Mouse (Mus musculus) stomach, postnatal 0 days (tissue): ENCODE results near the gene Bglap3. TPM values are rescaled to one million over a fixed set of nuclear protein-coding genes. Genes with fewer than 3 reads are reported as not detected.

Experiments used
- ATAC-seq: fragments of 200-750 bp; cut with Nextera tagmentation; 2 replicates; pipeline ENCODE4 v1.8.0; 2017; ENCODE audit not compliant: low FRiP score, low TSS enrichment
- DNase-seq: peaks from one replicate; pipeline ENCODE4 v3.0.0-alpha.2; 2016; ENCODE audit warnings: low spot score
- H3K27ac ChIP-seq: fragments of 300-500 bp; sonication (generic); replicated peaks from 2 replicates; pipeline ENCODE4 v1.5.1; 2014; ENCODE audit warnings: mild to moderate bottlenecking, control low read depth
- H3K27me3 ChIP-seq: fragments of 300-500 bp; sonication (generic); 2 replicates; pipeline ENCODE4 v1.6.1; 2014; ENCODE audit warnings: low read length; ENCODE audit not compliant: control insufficient read depth, insufficient read depth
- H3K36me3 ChIP-seq: fragments of 300-500 bp; sonication (generic); 2 replicates; pipeline ENCODE4 v1.6.1; 2014; ENCODE audit warnings: low read length, mixed read lengths; ENCODE audit not compliant: control insufficient read depth, insufficient read depth
- H3K4me1 ChIP-seq: fragments of 300-500 bp; sonication (generic); replicated peaks from 2 replicates; pipeline ENCODE4 v1.6.1; 2014; ENCODE audit warnings: antibody characterized with exemption; ENCODE audit not compliant: control insufficient read depth, insufficient read depth
- H3K4me2 ChIP-seq: fragments of 300-500 bp; sonication (generic); replicated peaks from 2 replicates; pipeline ENCODE4 v1.6.1; 2014; ENCODE audit warnings: low read depth, mild to moderate bottlenecking, control low read depth, moderate library complexity
- H3K4me3 ChIP-seq: fragments of 300-500 bp; sonication (generic); 2 replicates; pipeline ENCODE4 v1.5.1; 2014; ENCODE audit warnings: low read depth, low read length, control low read depth
- H3K9ac ChIP-seq: fragments of 300-500 bp; sonication (generic); 2 replicates; pipeline ENCODE4 v1.6.1; 2014; ENCODE audit warnings: mild to moderate bottlenecking, low read length, control low read depth, mixed read lengths
- H3K9me3 ChIP-seq: fragments of 300-500 bp; sonication (generic); 2 replicates; pipeline ENCODE4 v1.6.1; 2016; ENCODE audit warnings: low read length; ENCODE audit not compliant: control insufficient read depth
- CTCF ChIP-seq: IDR thresholded peaks from 2 replicates; pipeline ENCODE4 v1.5.1; 2016; ENCODE audit warnings: antibody characterized with exemption, low read depth, mild to moderate bottlenecking, moderate library complexity
- EP300 ChIP-seq: optimal IDR thresholded peaks from 2 replicates; pipeline ENCODE3; 2016; ENCODE audit warnings: antibody characterized with exemption
- WGBS: fragments of 180-500 bp; shearing (Covaris S2); extraction: QIAGEN DNeasy Blood & Tissue Kit; methylation state at CpG from one replicate; pipeline ENCODE4 v1.1.7; 2014; 5-methylcytosine and 5-hydroxymethylcytosine counted together
- polyA plus RNA-seq: library from polyadenylated mRNA; unstranded; fragments of >200 nt; fragmentation: Nextera tagmentation; extraction: Ambion mirVana; gene quantifications from 2 replicates; pipeline ENCODE4 v1.2.1, GENCODE M21; 2015

The Bglap3 gene
- polyA plus RNA-seq, 1 experiment from 2014 or later = 199 TPM

DNA sequence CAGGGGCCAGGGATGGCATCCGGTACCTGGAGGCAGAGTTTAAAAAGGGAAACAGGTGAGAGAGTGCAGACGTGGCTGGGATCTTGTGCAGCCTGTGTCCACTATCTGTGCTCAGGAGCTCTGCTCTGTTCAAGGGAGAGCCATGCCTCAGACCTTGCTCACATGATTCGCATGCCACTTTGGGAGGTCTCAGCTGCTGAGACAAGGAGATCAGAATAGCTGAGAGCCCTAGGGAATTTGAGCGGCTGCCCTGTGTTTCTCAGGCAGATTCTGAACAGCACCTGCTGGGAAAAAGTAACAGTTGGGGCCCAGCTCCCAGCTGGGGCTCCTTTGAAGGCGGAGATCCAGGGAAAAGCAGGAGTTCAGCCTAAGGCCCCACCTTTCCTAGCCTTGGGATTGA, 13.0 kb downstream of the Bglap3 start:
- H3K9ac ChIP-seq = no peak overlapping the region
- ATAC-seq (no peak), DNase-seq (no peak)
- TF ChIP-seq CTCF = no peak
- no peak for TF ChIP-seq EP300
- H3K4me2 ChIP-seq = no peak overlapping the region
- H3K27ac ChIP-seq = no peak overlapping the region
- peaks cover 2% of the 10 kb centered on the region; the same call in 1 of the 2 replicates for H3K4me1 ChIP-seq
- 65% methylated on average over 5 of the region's 5 CpGs for WGBS
- H3K36me3 ChIP-seq = peaks cover 65% of the 10 kb centered on the region
- H3K9me3 ChIP-seq = no peaks in the 10 kb centered on the region
- no peak overlapping the region for H3K4me3 ChIP-seq
- H3K27me3 ChIP-seq = no peaks in the 10 kb centered on the region

DNA sequence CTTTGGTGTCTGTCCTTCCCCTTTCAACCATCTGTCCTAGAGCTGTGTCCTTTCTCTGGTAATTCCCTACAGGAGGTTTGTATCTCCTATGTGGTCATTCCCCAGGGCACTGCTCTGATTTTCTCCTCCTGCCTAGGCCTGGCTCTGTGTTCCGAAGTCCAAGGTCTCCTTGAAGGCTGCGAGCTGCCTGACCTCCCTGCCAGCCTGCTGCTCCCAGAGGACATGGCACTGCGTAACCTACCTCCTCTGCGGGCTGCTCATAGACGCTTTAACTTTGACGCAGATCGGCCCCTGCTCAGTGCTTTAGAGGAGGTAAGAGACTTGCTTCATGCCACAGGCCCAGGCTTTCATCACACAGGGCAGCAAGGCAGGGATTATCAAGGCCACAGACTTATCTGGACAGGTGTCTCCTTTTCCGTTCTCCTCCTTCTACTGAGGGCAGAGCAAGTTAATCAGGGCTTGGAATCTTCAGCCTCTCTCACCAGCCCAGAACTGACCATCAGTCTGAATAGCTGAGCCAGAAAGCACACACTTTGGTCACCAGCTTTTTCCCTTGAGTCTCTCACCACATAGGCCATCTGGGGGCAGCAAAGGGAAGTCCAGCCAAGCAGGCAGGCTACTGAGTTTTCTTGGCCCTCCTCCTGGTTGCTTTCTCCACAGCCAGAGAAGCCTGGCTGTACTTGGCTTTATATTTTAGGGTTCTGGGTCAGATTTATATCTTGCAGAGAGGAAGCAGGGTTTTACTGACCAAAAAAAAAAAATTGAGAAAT, 18.0 kb downstream of the Bglap3 start:
- H3K9me3 ChIP-seq = no peaks in the 10 kb centered on the region
- no peak overlapping the region for H3K4me3 ChIP-seq
- 94% methylated on average over 8 of the region's 8 CpGs for WGBS
- H3K27me3 ChIP-seq = no peaks in the 10 kb centered on the region
- H3K4me1 ChIP-seq = no peaks in the 10 kb centered on the region
- no peak for TF ChIP-seq EP300
- TF ChIP-seq CTCF = peak; percentile 49
- DNase-seq = no peak
- no peak overlapping the region for H3K9ac ChIP-seq
- no peak overlapping the region for H3K27ac ChIP-seq
- H3K36me3 ChIP-seq = peaks cover 82% of the 10 kb centered on the region
- no peak for ATAC-seq
- no peak overlapping the region for H3K4me2 ChIP-seq

DNA sequence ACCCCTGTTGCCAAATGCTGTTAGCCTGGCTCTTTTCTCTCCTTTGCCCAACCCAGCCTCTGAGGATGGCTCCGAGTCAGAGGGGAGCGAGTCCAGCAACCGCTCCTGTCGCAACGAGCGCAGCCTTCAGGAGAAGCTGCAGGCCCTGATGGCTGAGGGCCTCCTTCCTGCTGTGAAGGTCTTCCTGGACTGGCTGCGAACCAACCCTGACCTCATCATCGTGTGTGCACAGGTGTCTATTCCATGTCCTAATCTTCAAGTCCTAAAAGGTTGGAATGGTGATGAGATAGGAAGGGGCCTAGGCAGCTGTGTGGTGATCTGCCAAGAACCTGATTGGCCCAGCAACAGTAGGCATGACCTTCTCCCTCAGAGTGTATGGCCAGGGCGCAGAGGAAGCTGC, 19.6 kb downstream of the Bglap3 start:
- DNase-seq (no peak), ATAC-seq (no peak)
- peaks cover 76% of the 10 kb centered on the region for H3K36me3 ChIP-seq
- no peak overlapping the region for H3K4me2 ChIP-seq
- H3K4me1 ChIP-seq = no peaks in the 10 kb centered on the region
- H3K27me3 ChIP-seq = no peaks in the 10 kb centered on the region
- no peak overlapping the region for H3K4me3 ChIP-seq
- H3K27ac ChIP-seq = no peak overlapping the region
- H3K9ac ChIP-seq = no peak overlapping the region
- 82% methylated on average over 9 of the region's 9 CpGs for WGBS
- H3K9me3 ChIP-seq = no peaks in the 10 kb centered on the region
- TF ChIP-seq EP300 (no peak), CTCF (no peak)

DNA sequence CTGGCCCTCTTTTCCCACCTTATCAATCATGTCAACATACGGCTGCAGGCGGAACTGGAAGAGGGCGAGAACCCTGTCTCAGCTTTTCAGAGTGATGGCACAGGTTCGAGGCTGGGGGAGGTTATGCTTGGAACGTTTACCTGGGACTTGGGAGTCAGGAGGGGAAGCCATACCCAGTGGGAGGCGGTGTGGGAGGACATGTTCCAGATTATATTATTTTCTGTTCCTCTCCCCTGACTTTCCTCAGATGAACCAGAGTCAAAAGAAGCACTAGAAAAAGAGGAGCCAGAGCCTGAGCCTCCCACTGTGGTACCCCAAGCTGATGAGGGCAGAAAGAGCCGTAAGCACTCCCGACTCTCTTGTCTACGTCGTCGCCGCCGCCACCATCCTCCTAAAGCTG, 21.8 kb downstream of the Bglap3 start:
- 82% methylated on average over 13 of the region's 13 CpGs for WGBS
- no peak overlapping the region for H3K4me2 ChIP-seq
- H3K9ac ChIP-seq = no peak overlapping the region
- H3K9me3 ChIP-seq = no peaks in the 10 kb centered on the region
- DNase-seq (no peak), ATAC-seq (no peak)
- H3K4me3 ChIP-seq = no peak overlapping the region
- H3K27me3 ChIP-seq = no peaks in the 10 kb centered on the region
- no peak overlapping the region for H3K27ac ChIP-seq
- peaks cover 75% of the 10 kb centered on the region for H3K36me3 ChIP-seq
- no peak for TF ChIP-seq CTCF
- TF ChIP-seq EP300 = no peak
- H3K4me1 ChIP-seq = no peaks in the 10 kb centered on the region

DNA sequence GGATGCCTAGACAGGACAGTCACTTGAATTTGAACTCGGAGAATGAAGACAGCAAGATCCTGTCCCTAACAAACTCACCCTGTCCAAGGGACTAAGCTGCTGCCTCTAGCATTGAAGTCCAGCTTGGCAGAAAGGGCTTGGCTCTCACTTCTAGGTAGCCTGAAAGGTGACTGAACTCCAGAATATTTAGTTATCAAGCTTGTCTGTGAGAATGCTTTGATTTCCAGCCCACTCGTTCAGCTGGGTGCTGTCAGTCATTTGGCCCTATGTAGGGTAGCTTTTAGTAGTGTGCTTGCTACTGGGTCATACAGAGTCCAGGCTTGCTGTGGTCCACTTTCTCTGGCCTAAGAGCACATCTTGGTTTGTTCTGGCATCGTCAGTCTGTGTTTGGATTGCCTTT, 33.5 kb downstream of the Bglap3 start:
- Histone ChIP-seq H3K4me2 (no peak overlapping the region), H3K27me3 (no peaks in the 10 kb centered on the region), H3K4me3 (no peak overlapping the region), H3K27ac (no peak overlapping the region), H3K9me3 (no peaks in the 10 kb centered on the region), H3K36me3 (peaks cover 18% of the 10 kb centered on the region), H3K9ac (no peak overlapping the region), H3K4me1 (peaks cover 3% of the 10 kb centered on the region; the same call in 1 of the 2 replicates)
- ATAC-seq (no peak), DNase-seq (no peak)
- TF ChIP-seq EP300 (no peak), CTCF (no peak)
- WGBS = 58% methylated on average over 3 of the region's 3 CpGs

DNA sequence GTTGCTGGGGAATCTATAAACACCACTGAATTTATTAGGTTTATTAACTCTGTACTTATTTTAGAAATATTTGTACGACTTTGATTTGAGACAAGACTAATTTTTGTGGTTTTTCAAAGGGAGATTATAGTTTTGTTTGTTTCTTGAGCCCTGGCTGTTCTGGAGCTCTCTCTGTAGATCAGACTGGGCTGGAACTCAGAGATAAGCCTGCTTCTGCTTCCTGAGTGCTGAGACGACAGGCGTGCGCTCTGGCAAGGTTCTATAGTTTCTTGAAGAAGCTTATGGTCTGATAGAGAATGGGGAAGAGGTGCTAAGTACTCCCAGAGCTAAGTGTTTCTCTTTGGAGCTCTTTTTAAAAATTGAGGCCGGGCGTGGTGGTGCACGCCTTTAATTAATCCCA, 34.2 kb downstream of the Bglap3 start:
- TF ChIP-seq CTCF (no peak), EP300 (no peak)
- ATAC-seq = no peak
- WGBS = 86% methylated on average over 7 of the region's 7 CpGs

More for the DNA sequence above, 34.2 kb downstream of the Bglap3 start:
- peaks cover 11% of the 10 kb centered on the region for H3K36me3 ChIP-seq
- no peaks in the 10 kb centered on the region for H3K27me3 ChIP-seq
- no peak overlapping the region for H3K4me3 ChIP-seq
- no peak overlapping the region for H3K27ac ChIP-seq
- no peak overlapping the region for H3K9ac ChIP-seq
- H3K4me1 ChIP-seq = peaks cover 3% of the 10 kb centered on the region; the same call in 1 of the 2 replicates
- no peak overlapping the region for H3K4me2 ChIP-seq
- H3K9me3 ChIP-seq = no peaks in the 10 kb centered on the region
- no peak for DNase-seq
